Mouse (Mus musculus): ENCODE data around the gene Plac1. TPM values are rescaled to one million over a fixed set of nuclear protein-coding genes. Genes with fewer than 3 reads are reported as not detected.

Plac1 gene
- polyA plus RNA-seq, 1 experiment from 2014 or later = 11.7 TPM

- Histone ChIP-seq H3K4me1 (replicated peaks) (peaks cover 4% of the 10 kb centered on the region; the same call in 1 of the 2 replicates), H3K9me3 (replicated peaks) (no peaks in the 10 kb centered on the region; the same call in 1 of the 2 replicates), H3K27ac (ENCODE audit: poor library complexity, severe bottlenecking) (peak overlapping the region; percentile 36), H3K27me3 (replicated peaks) (no peaks in the 10 kb centered on the region), H3K4me2 (peak overlapping the region; percentile 72), H3K4me3 (no peak overlapping the region; the same call in 1 of the 2 replicates), H3K9ac (peak overlapping the region; percentile 39; the same call in 1 of the 2 replicates), H3K36me3 (no peaks in the 10 kb centered on the region)
- WGBS = 22% methylated on average over 11 of the region's 11 CpGs
- ATAC-seq (ENCODE audit: insufficient number of reproducible peaks, low FRiP score) = no peak
Observed at GRCm38 (mm10) chrX:53059426-53060007, 180.4 kb downstream of the Plac1 start.

GRCm38 (mm10) chrX:53058459-53059280, 181.2 kb downstream of the Plac1 start:
- 9% methylated on average over 33 of the region's 33 CpGs for WGBS
- ATAC-seq (ENCODE audit: insufficient number of reproducible peaks, low FRiP score) = no peak
- Histone ChIP-seq H3K4me3 (peak overlapping the region; percentile 41), H3K4me1 (replicated peaks) (peaks cover 9% of the 10 kb centered on the region; the same call in 1 of the 2 replicates), H3K36me3 (peaks cover 7% of the 10 kb centered on the region), H3K9me3 (replicated peaks) (no peaks in the 10 kb centered on the region; the same call in 1 of the 2 replicates), H3K27ac (ENCODE audit: poor library complexity, severe bottlenecking) (peak overlapping the region; percentile 99), H3K4me2 (peak overlapping the region; percentile 72), H3K9ac (peak overlapping the region; percentile 76), H3K27me3 (replicated peaks) (no peaks in the 10 kb centered on the region)

- Histone ChIP-seq H3K9ac (peak overlapping the region; percentile 96), H3K36me3 (peaks cover 8% of the 10 kb centered on the region), H3K9me3 (replicated peaks) (no peaks in the 10 kb centered on the region; the same call in 1 of the 2 replicates), H3K4me1 (replicated peaks) (peaks cover 9% of the 10 kb centered on the region; the same call in 1 of the 2 replicates), H3K4me2 (peak overlapping the region; percentile 72), H3K27ac (ENCODE audit: poor library complexity, severe bottlenecking) (peak overlapping the region; percentile 99), H3K27me3 (replicated peaks) (no peaks in the 10 kb centered on the region), H3K4me3 (peak overlapping the region; percentile 75)
- no peak for ATAC-seq (ENCODE audit: insufficient number of reproducible peaks, low FRiP score)
- WGBS = 19% methylated on average over 6 of the region's 6 CpGs
Observed at GRCm38 (mm10) chrX:53057760-53058090, 182.2 kb downstream of the Plac1 start.

GRCm38 (mm10) chrX:53057054-53057759, 182.7 kb downstream of the Plac1 start:
- peak overlapping the region; percentile 96 for H3K9ac ChIP-seq
- peak; percentile 89 for ATAC-seq (ENCODE audit: insufficient number of reproducible peaks, low FRiP score)
- H3K36me3 ChIP-seq = peaks cover 8% of the 10 kb centered on the region
- peaks cover 9% of the 10 kb centered on the region; the same call in 1 of the 2 replicates for H3K4me1 ChIP-seq (replicated peaks)
- peak overlapping the region; percentile 99 for H3K27ac ChIP-seq (ENCODE audit: poor library complexity, severe bottlenecking)
- peak overlapping the region; percentile 75 for H3K4me3 ChIP-seq
- H3K4me2 ChIP-seq = peak overlapping the region; percentile 72
- WGBS = 7% methylated on average over 27 of the region's 42 CpGs
- H3K9me3 ChIP-seq (replicated peaks) = no peaks in the 10 kb centered on the region; the same call in 1 of the 2 replicates
- H3K27me3 ChIP-seq (replicated peaks) = no peaks in the 10 kb centered on the region

- H3K9ac ChIP-seq = peak overlapping the region; percentile 96
- peak overlapping the region; percentile 75 for H3K4me3 ChIP-seq
- H3K9me3 ChIP-seq (replicated peaks) = no peaks in the 10 kb centered on the region; the same call in 1 of the 2 replicates
- peak overlapping the region; percentile 99 for H3K27ac ChIP-seq (ENCODE audit: poor library complexity, severe bottlenecking)
- peaks cover 9% of the 10 kb centered on the region; the same call in 1 of the 2 replicates for H3K4me1 ChIP-seq (replicated peaks)
- peak; percentile 3; the same call in 1 of the 2 replicates for ATAC-seq (ENCODE audit: insufficient number of reproducible peaks, low FRiP score)
- no peaks in the 10 kb centered on the region for H3K27me3 ChIP-seq (replicated peaks)
- H3K36me3 ChIP-seq = peaks cover 8% of the 10 kb centered on the region
- peak overlapping the region; percentile 72 for H3K4me2 ChIP-seq
- WGBS = 21% methylated on average over 26 of the region's 33 CpGs
Observed at GRCm38 (mm10) chrX:53056627-53057026, 183.3 kb downstream of the Plac1 start.

GRCm38 (mm10) chrX:53055771-53056170, 184.1 kb downstream of the Plac1 start:
- H3K4me2 ChIP-seq = peak overlapping the region; percentile 72; the same call in 1 of the 2 replicates
- peak overlapping the region; percentile 75 for H3K4me3 ChIP-seq
- no peak for ATAC-seq (ENCODE audit: insufficient number of reproducible peaks, low FRiP score)
- peak overlapping the region; percentile 99 for H3K27ac ChIP-seq (ENCODE audit: poor library complexity, severe bottlenecking)
- no peaks in the 10 kb centered on the region; the same call in 1 of the 2 replicates for H3K9me3 ChIP-seq (replicated peaks)
- H3K27me3 ChIP-seq (replicated peaks) = no peaks in the 10 kb centered on the region
- peaks cover 7% of the 10 kb centered on the region; the same call in 1 of the 2 replicates for H3K4me1 ChIP-seq (replicated peaks)
- H3K9ac ChIP-seq = peak overlapping the region; percentile 96
- 11% methylated on average over 9 of the region's 9 CpGs for WGBS
- peaks cover 8% of the 10 kb centered on the region for H3K36me3 ChIP-seq

GRCm38 (mm10) chrX:53053885-53054284, 186.0 kb downstream of the Plac1 start:
- Histone ChIP-seq H3K4me3 (peak overlapping the region; percentile 48), H3K27me3 (replicated peaks) (no peaks in the 10 kb centered on the region), H3K9me3 (replicated peaks) (no peaks in the 10 kb centered on the region; the same call in 1 of the 2 replicates), H3K27ac (ENCODE audit: poor library complexity, severe bottlenecking) (peak overlapping the region; percentile 94), H3K36me3 (peaks cover 8% of the 10 kb centered on the region), H3K9ac (peak overlapping the region; percentile 80), H3K4me1 (replicated peaks) (peaks cover 6% of the 10 kb centered on the region; the same call in 1 of the 2 replicates), H3K4me2 (peak overlapping the region; percentile 66)
- ATAC-seq (ENCODE audit: insufficient number of reproducible peaks, low FRiP score) = no peak
- WGBS = 25% methylated on average over 5 of the region's 5 CpGs

GRCm38 (mm10) chrX:53052652-53053500, 187.0 kb downstream of the Plac1 start:
- H3K9ac ChIP-seq = no peak overlapping the region
- peaks cover 6% of the 10 kb centered on the region; the same call in 1 of the 2 replicates for H3K4me1 ChIP-seq (replicated peaks)
- WGBS = 7% methylated on average over 13 of the region's 13 CpGs
- H3K36me3 ChIP-seq = peaks cover 8% of the 10 kb centered on the region
- H3K27me3 ChIP-seq (replicated peaks) = no peaks in the 10 kb centered on the region
- peak overlapping the region; percentile 94 for H3K27ac ChIP-seq (ENCODE audit: poor library complexity, severe bottlenecking)
- ATAC-seq (ENCODE audit: insufficient number of reproducible peaks, low FRiP score) = peak; percentile 60
- no peaks in the 10 kb centered on the region; the same call in 1 of the 2 replicates for H3K9me3 ChIP-seq (replicated peaks)
- peak overlapping the region; percentile 66 for H3K4me2 ChIP-seq
- peak overlapping the region; percentile 48 for H3K4me3 ChIP-seq

- 0 out of 2 replicates have a peak overlapping the region, but pooled peaks have one; percentile 34 for H3K9ac ChIP-seq
- peak overlapping the region; percentile 60; the same call in 1 of the 2 replicates for H3K27ac ChIP-seq (ENCODE audit: poor library complexity, severe bottlenecking)
- no peaks in the 10 kb centered on the region for H3K9me3 ChIP-seq (replicated peaks)
- H3K4me2 ChIP-seq = peak overlapping the region; percentile 61
- 10% methylated on average over 9 of the region's 9 CpGs for WGBS
- no peaks in the 10 kb centered on the region for H3K27me3 ChIP-seq (replicated peaks)
- H3K4me1 ChIP-seq (replicated peaks) = peaks cover 24% of the 10 kb centered on the region
- no peak for ATAC-seq (ENCODE audit: insufficient number of reproducible peaks, low FRiP score)
- H3K36me3 ChIP-seq = peaks cover 8% of the 10 kb centered on the region
- peak overlapping the region; percentile 32 for H3K4me3 ChIP-seq
Observed at GRCm38 (mm10) chrX:53050353-53050752, 189.6 kb downstream of the Plac1 start.

- peaks cover 5% of the 10 kb centered on the region for H3K36me3 ChIP-seq
- ATAC-seq (ENCODE audit: insufficient number of reproducible peaks, low FRiP score) = no peak
- H3K4me3 ChIP-seq = no peak overlapping the region
- no peak overlapping the region for H3K4me2 ChIP-seq
- no peak overlapping the region for H3K27ac ChIP-seq (ENCODE audit: poor library complexity, severe bottlenecking)
- H3K4me1 ChIP-seq (replicated peaks) = peaks cover 32% of the 10 kb centered on the region
- H3K9ac ChIP-seq = no peak overlapping the region
- 31% methylated on average over 4 of the region's 4 CpGs for WGBS
- H3K27me3 ChIP-seq (replicated peaks) = no peaks in the 10 kb centered on the region
- H3K9me3 ChIP-seq (replicated peaks) = no peaks in the 10 kb centered on the region
Observed at GRCm38 (mm10) chrX:53049196-53049595, 190.7 kb downstream of the Plac1 start.
